Mouse (Mus musculus) limb, embryonic 10.5 days (tissue): Measurements from ENCODE around the gene Tbpl2. TPM values are rescaled to one million over a fixed set of nuclear protein-coding genes. Genes with fewer than 3 reads are reported as not detected.

ENCODE experiments used
- polyA plus RNA-seq: library from polyadenylated mRNA; unstranded; fragments of >200 nt; fragmentation: Nextera tagmentation; extraction: Ambion mirVana; gene quantifications from 2 replicates; pipeline ENCODE4 v1.2.1, GENCODE M21; 2016

Tbpl2 gene
- polyA plus RNA-seq, 1 experiment from 2014 or later, result not detected

Other genes with a start within 250 kb of the Tbpl2 start
- gene Hnmt, start 47.2 kb downstream of the Tbpl2 start, polyA plus RNA-seq, result 0.53 and 0.83 TPM in 2 replicates
- gene Il1f8, start 56.6 kb upstream of the Tbpl2 start, polyA plus RNA-seq, result not detected in 2 replicates
- not detected in 2 replicates for gene Il1f9, start 89.9 kb upstream of the Tbpl2 start, polyA plus RNA-seq
- gene Il1f6, start 118.8 kb upstream of the Tbpl2 start, polyA plus RNA-seq, result not detected in 2 replicates
- not detected in 2 replicates for gene Il1f5, start 180.4 kb upstream of the Tbpl2 start, polyA plus RNA-seq
- gene Il1f10, start 194.6 kb upstream of the Tbpl2 start, polyA plus RNA-seq, result not detected in 2 replicates
- gene Il1rn, start 240.3 kb upstream of the Tbpl2 start, polyA plus RNA-seq, result 0.95 TPM in 1 of 2 replicates, not detected in the other